Mouse (Mus musculus): ENCODE measurements at regions not wholly inside any gene's neighbourhood (a gene's known extent, or its start where the extent isn't known, plus 50 kb on each side); places are given as distances from the start of the nearest gene placed in this dataset.

- H3K27ac ChIP-seq (ENCODE audit: low read depth, low read length), result no peak overlapping the region
- H3K4me2 ChIP-seq, result no peak overlapping the region
- no peaks in the 10 kb centered on the region for H3K27me3 ChIP-seq (replicated peaks; ENCODE audit: control insufficient read depth, insufficient read depth, low read length)
- no peak overlapping the region for H3K9ac ChIP-seq (ENCODE audit: low read depth, low read length)
- H3K4me3 ChIP-seq (ENCODE audit: low read depth, low read length), result no peak overlapping the region
- no peak for ATAC-seq (replicated peaks; ENCODE audit: low FRiP score)
- H3K36me3 ChIP-seq (ENCODE audit: control insufficient read depth, insufficient read depth, low read length), result no peaks in the 10 kb centered on the region
- DNase-seq (ENCODE audit: low spot score), result no peak
- H3K4me1 ChIP-seq (replicated peaks; ENCODE audit: control insufficient read depth, insufficient read depth, low read length), result no peaks in the 10 kb centered on the region
- H3K9me3 ChIP-seq (ENCODE audit: control insufficient read depth, low read length), result no peaks in the 10 kb centered on the region
These were observed 2472.7 kb upstream of the Gm7489 start for GRCm38 (mm10) chr15:51411966-51412365.

GRCm38 (mm10) chr15:51442606-51443005, 2442.1 kb upstream of the Gm7489 start:
- Histone ChIP-seq H3K9me3 (ENCODE audit: control insufficient read depth, low read length) (no peaks in the 10 kb centered on the region), H3K36me3 (ENCODE audit: control insufficient read depth, insufficient read depth, low read length) (no peaks in the 10 kb centered on the region)
- 65% methylated on average over 2 of the region's 2 CpGs for whole genome bisulfite sequencing

GRCm38 (mm10) chr15:51469895-51470294, 2414.8 kb upstream of the Gm7489 start:
- Histone ChIP-seq H3K4me3 (ENCODE audit: low read depth, low read length) (no peak overlapping the region), H3K4me1 (replicated peaks; ENCODE audit: control insufficient read depth, insufficient read depth, low read length) (no peaks in the 10 kb centered on the region), H3K4me2 (no peak overlapping the region), H3K27me3 (replicated peaks; ENCODE audit: control insufficient read depth, insufficient read depth, low read length) (no peaks in the 10 kb centered on the region), H3K9ac (ENCODE audit: low read depth, low read length) (no peak overlapping the region), H3K36me3 (ENCODE audit: control insufficient read depth, insufficient read depth, low read length) (no peaks in the 10 kb centered on the region), H3K27ac (ENCODE audit: low read depth, low read length) (no peak overlapping the region), H3K9me3 (ENCODE audit: control insufficient read depth, low read length) (no peaks in the 10 kb centered on the region)
- DNase-seq (ENCODE audit: low spot score), result no peak
- 71% methylated on average over 3 of the region's 3 CpGs for WGBS
- no peak for ATAC-seq (replicated peaks; ENCODE audit: low FRiP score)

More at GRCm38 (mm10) chr15:51442606-51443005, 2442.1 kb upstream of the Gm7489 start:
- H3K4me3 ChIP-seq (ENCODE audit: low read depth, low read length), result no peak overlapping the region
- H3K4me1 ChIP-seq (replicated peaks; ENCODE audit: control insufficient read depth, insufficient read depth, low read length), result no peaks in the 10 kb centered on the region
- no peak overlapping the region for H3K9ac ChIP-seq (ENCODE audit: low read depth, low read length)
- no peak overlapping the region for H3K27ac ChIP-seq (ENCODE audit: low read depth, low read length)
- H3K4me2 ChIP-seq, result no peak overlapping the region
- DNase-seq (ENCODE audit: low spot score), result no peak
- no peak for ATAC-seq (replicated peaks; ENCODE audit: low FRiP score)
- H3K27me3 ChIP-seq (replicated peaks; ENCODE audit: control insufficient read depth, insufficient read depth, low read length), result no peaks in the 10 kb centered on the region

- WGBS, result 70% methylated on average over 1 of the region's 1 CpGs
- H3K4me3 ChIP-seq (ENCODE audit: low read depth, low read length), result no peak overlapping the region
- no peaks in the 10 kb centered on the region for H3K36me3 ChIP-seq (ENCODE audit: control insufficient read depth, insufficient read depth, low read length)
- DNase-seq (ENCODE audit: low spot score) (no peak), ATAC-seq (replicated peaks; ENCODE audit: low FRiP score) (no peak)
- H3K4me2 ChIP-seq, result no peak overlapping the region
- no peaks in the 10 kb centered on the region for H3K27me3 ChIP-seq (replicated peaks; ENCODE audit: control insufficient read depth, insufficient read depth, low read length)
- H3K9ac ChIP-seq (ENCODE audit: low read depth, low read length), result no peak overlapping the region
- H3K27ac ChIP-seq (ENCODE audit: low read depth, low read length), result no peak overlapping the region
- no peaks in the 10 kb centered on the region for H3K4me1 ChIP-seq (replicated peaks; ENCODE audit: control insufficient read depth, insufficient read depth, low read length)
- no peaks in the 10 kb centered on the region for H3K9me3 ChIP-seq (ENCODE audit: control insufficient read depth, low read length)
These were observed 2413.6 kb upstream of the Gm7489 start for GRCm38 (mm10) chr15:51471143-51471542.

GRCm38 (mm10) chr15:51472049-51472448, 2412.7 kb upstream of the Gm7489 start:
- no peak for ATAC-seq (replicated peaks; ENCODE audit: low FRiP score)
- Histone ChIP-seq H3K9me3 (ENCODE audit: control insufficient read depth, low read length) (no peaks in the 10 kb centered on the region), H3K36me3 (ENCODE audit: control insufficient read depth, insufficient read depth, low read length) (no peaks in the 10 kb centered on the region), H3K27me3 (replicated peaks; ENCODE audit: control insufficient read depth, insufficient read depth, low read length) (no peaks in the 10 kb centered on the region), H3K4me2 (no peak overlapping the region), H3K27ac (ENCODE audit: low read depth, low read length) (no peak overlapping the region), H3K4me3 (ENCODE audit: low read depth, low read length) (no peak overlapping the region), H3K4me1 (replicated peaks; ENCODE audit: control insufficient read depth, insufficient read depth, low read length) (no peaks in the 10 kb centered on the region), H3K9ac (ENCODE audit: low read depth, low read length) (no peak overlapping the region)
- DNase-seq (ENCODE audit: low spot score), result no peak
- WGBS, result 89% methylated on average over 2 of the region's 2 CpGs

- ATAC-seq (replicated peaks; ENCODE audit: low FRiP score) (no peak), DNase-seq (ENCODE audit: low spot score) (no peak)
- H3K4me1 ChIP-seq (replicated peaks; ENCODE audit: control insufficient read depth, insufficient read depth, low read length), result no peaks in the 10 kb centered on the region
- no peaks in the 10 kb centered on the region for H3K36me3 ChIP-seq (ENCODE audit: control insufficient read depth, insufficient read depth, low read length)
- H3K4me2 ChIP-seq, result no peak overlapping the region
- H3K9ac ChIP-seq (ENCODE audit: low read depth, low read length), result no peak overlapping the region
- 73% methylated on average over 4 of the region's 4 CpGs for WGBS
- H3K4me3 ChIP-seq (ENCODE audit: low read depth, low read length), result no peak overlapping the region
- H3K27ac ChIP-seq (ENCODE audit: low read depth, low read length), result no peak overlapping the region
- no peaks in the 10 kb centered on the region for H3K9me3 ChIP-seq (ENCODE audit: control insufficient read depth, low read length)
- no peaks in the 10 kb centered on the region for H3K27me3 ChIP-seq (replicated peaks; ENCODE audit: control insufficient read depth, insufficient read depth, low read length)
These were observed 2402.8 kb upstream of the Gm7489 start for GRCm38 (mm10) chr15:51481856-51482255.

- Histone ChIP-seq H3K9ac (ENCODE audit: low read depth, low read length) (no peak overlapping the region), H3K27ac (ENCODE audit: low read depth, low read length) (no peak overlapping the region), H3K4me1 (replicated peaks; ENCODE audit: control insufficient read depth, insufficient read depth, low read length) (no peaks in the 10 kb centered on the region), H3K9me3 (ENCODE audit: control insufficient read depth, low read length) (no peaks in the 10 kb centered on the region), H3K36me3 (ENCODE audit: control insufficient read depth, insufficient read depth, low read length) (no peaks in the 10 kb centered on the region), H3K4me3 (ENCODE audit: low read depth, low read length) (no peak overlapping the region), H3K27me3 (replicated peaks; ENCODE audit: control insufficient read depth, insufficient read depth, low read length) (no peaks in the 10 kb centered on the region), H3K4me2 (no peak overlapping the region)
- no peak for ATAC-seq (replicated peaks; ENCODE audit: low FRiP score)
- DNase-seq (ENCODE audit: low spot score), result no peak
- WGBS, result 86% methylated on average over 2 of the region's 2 CpGs
These were observed 2400.5 kb upstream of the Gm7489 start for GRCm38 (mm10) chr15:51484207-51484606.

- 70% methylated on average over 2 of the region's 2 CpGs for WGBS
- Histone ChIP-seq H3K27ac (ENCODE audit: low read depth, low read length) (no peak overlapping the region), H3K27me3 (replicated peaks; ENCODE audit: control insufficient read depth, insufficient read depth, low read length) (no peaks in the 10 kb centered on the region), H3K9me3 (ENCODE audit: control insufficient read depth, low read length) (no peaks in the 10 kb centered on the region), H3K9ac (ENCODE audit: low read depth, low read length) (no peak overlapping the region), H3K4me3 (ENCODE audit: low read depth, low read length) (no peak overlapping the region), H3K4me1 (replicated peaks; ENCODE audit: control insufficient read depth, insufficient read depth, low read length) (no peaks in the 10 kb centered on the region), H3K36me3 (ENCODE audit: control insufficient read depth, insufficient read depth, low read length) (no peaks in the 10 kb centered on the region), H3K4me2 (no peak overlapping the region)
- no peak for ATAC-seq (replicated peaks; ENCODE audit: low FRiP score)
- DNase-seq (ENCODE audit: low spot score), result no peak
These were observed 2399.2 kb upstream of the Gm7489 start for GRCm38 (mm10) chr15:51485554-51485953.

- Histone ChIP-seq H3K9me3 (ENCODE audit: control insufficient read depth, low read length) (no peaks in the 10 kb centered on the region), H3K4me3 (ENCODE audit: low read depth, low read length) (no peak overlapping the region), H3K4me1 (replicated peaks; ENCODE audit: control insufficient read depth, insufficient read depth, low read length) (no peaks in the 10 kb centered on the region), H3K27ac (ENCODE audit: low read depth, low read length) (no peak overlapping the region), H3K36me3 (ENCODE audit: control insufficient read depth, insufficient read depth, low read length) (no peaks in the 10 kb centered on the region), H3K4me2 (no peak overlapping the region), H3K27me3 (replicated peaks; ENCODE audit: control insufficient read depth, insufficient read depth, low read length) (no peaks in the 10 kb centered on the region), H3K9ac (ENCODE audit: low read depth, low read length) (no peak overlapping the region)
- ATAC-seq (replicated peaks; ENCODE audit: low FRiP score), result no peak
- DNase-seq (ENCODE audit: low spot score), result no peak
- WGBS, result 67% methylated on average over 12 of the region's 12 CpGs
These were observed 2382.5 kb upstream of the Gm7489 start for GRCm38 (mm10) chr15:51502058-51502741.

Data from liver, embryonic 11.5 days (tissue).